Mouse (Mus musculus) liver, embryonic 13.5 days (tissue): Measurements from ENCODE around the gene Olfr695. TPM values are rescaled to one million over a fixed set of nuclear protein-coding genes. Genes with fewer than 3 reads are reported as not detected.
A peak's percentile ranks its signal among the peaks of the same experiment; 100 is the strongest.
"Not testable (repeated sequence)": the region's sequence is repeated elsewhere in the genome, so short reads cannot be mapped to it uniquely, and the experiment has no call there.

Experiments used
- ATAC-seq: fragments of 200-750 bp; cut with Nextera tagmentation; 2 replicates; pipeline ENCODE4 v1.8.0; 2017; ENCODE audit warnings: low read depth, mild to moderate bottlenecking, moderate number of reproducible peaks, moderate library complexity
- DNase-seq: peaks from one replicate; pipeline ENCODE4 v3.0.0; 2022
- H3K27ac ChIP-seq: fragments of 300-500 bp; sonication (generic); 2 replicates; pipeline ENCODE4 v1.5.1; 2015; ENCODE audit warnings: moderate library complexity, mild to moderate bottlenecking, inconsistent platforms
- H3K27me3 ChIP-seq: fragments of 300-500 bp; sonication (generic); 2 replicates; pipeline ENCODE4 v1.6.1; 2015; ENCODE audit warnings: mild to moderate bottlenecking, inconsistent platforms
- H3K36me3 ChIP-seq: fragments of 300-500 bp; sonication (generic); 2 replicates; pipeline ENCODE4 v1.6.1; 2015; ENCODE audit warnings: mild to moderate bottlenecking, inconsistent platforms
- H3K4me1 ChIP-seq: fragments of 300-500 bp; sonication (generic); replicated peaks from 2 replicates; pipeline ENCODE4 v1.6.1; 2015; ENCODE audit warnings: inconsistent platforms
- H3K4me2 ChIP-seq: fragments of 300-500 bp; sonication (generic); 2 replicates; pipeline ENCODE4 v1.6.1; 2015; ENCODE audit warnings: inconsistent platforms, mild to moderate bottlenecking, moderate library complexity
- H3K4me3 ChIP-seq: fragments of 300-500 bp; sonication (generic); replicated peaks from 2 replicates; pipeline ENCODE4 v1.5.1; 2015; ENCODE audit warnings: mild to moderate bottlenecking, inconsistent platforms
- H3K9ac ChIP-seq: fragments of 300-500 bp; sonication (generic); 2 replicates; pipeline ENCODE4 v1.6.1; 2015; ENCODE audit warnings: mild to moderate bottlenecking, inconsistent platforms
- H3K9me3 ChIP-seq: fragments of 300-500 bp; sonication (generic); replicated peaks from 2 replicates; pipeline ENCODE4 v1.6.1; 2016; ENCODE audit warnings: inconsistent platforms
- WGBS: fragments of 180-500 bp; shearing (Covaris S2); methylation state at CpG from one replicate; pipeline ENCODE4 v1.1.7; 2015; ENCODE audit not compliant: insufficient replicate concordance; 5-methylcytosine and 5-hydroxymethylcytosine counted together
- polyA plus RNA-seq: library from polyadenylated mRNA; unstranded; fragments of >200 nt; fragmentation: Nextera tagmentation; extraction: Ambion mirVana; gene quantifications from 2 replicates; pipeline ENCODE4 v1.2.1, GENCODE M21; 2015

Gene Olfr695
- not detected in 2 replicates for polyA plus RNA-seq

DNA sequence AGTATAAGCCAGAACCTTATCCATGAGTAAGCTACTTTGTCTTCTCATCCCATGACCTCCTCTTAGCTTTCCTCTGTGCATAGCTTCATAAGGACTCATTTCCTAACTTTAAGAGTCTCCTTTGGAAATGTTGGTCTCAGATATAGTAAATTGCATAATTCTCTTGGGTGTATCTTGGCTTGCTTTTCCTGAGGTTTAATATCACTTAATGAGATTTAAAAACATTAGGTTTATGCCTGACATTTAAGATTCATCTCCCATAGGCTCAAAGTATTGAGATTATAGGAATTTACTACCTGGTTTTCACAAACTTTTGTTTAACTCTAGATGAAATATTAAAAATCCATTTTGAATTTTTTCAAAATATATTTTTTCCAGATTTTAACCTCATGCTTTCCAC lies at the start of gene Olfr695:
Olfr695 (minus strand) TSS at position 101 of the 400 bp plus-strand sequence.
- Histone ChIP-seq H3K4me1 (no peaks in the 10 kb centered on the region), H3K27me3 (no peaks in the 10 kb centered on the region), H3K9ac (no peak within 1 kb of the TSS), H3K4me3 (no peak within 1 kb of the TSS), H3K4me2 (no peak within 1 kb of the TSS), H3K27ac (no peak within 1 kb of the TSS), H3K36me3 (no peaks in the 10 kb centered on the region), H3K9me3 (no peaks in the 10 kb centered on the region)
- ATAC-seq (no peak), DNase-seq (no peak)

GRCm38 (mm10) chr7:106761008-106761407 lies 44.8 kb upstream of the Olfr695 start:
- not testable (repeated sequence) for H3K4me3 ChIP-seq, H3K9ac ChIP-seq, H3K27ac ChIP-seq, H3K36me3 ChIP-seq, H3K27me3 ChIP-seq, ATAC-seq, H3K4me1 ChIP-seq, H3K4me2 ChIP-seq, DNase-seq, H3K9me3 ChIP-seq
- WGBS: 75% methylated on average over 2 of the region's 2 CpGs

DNA sequence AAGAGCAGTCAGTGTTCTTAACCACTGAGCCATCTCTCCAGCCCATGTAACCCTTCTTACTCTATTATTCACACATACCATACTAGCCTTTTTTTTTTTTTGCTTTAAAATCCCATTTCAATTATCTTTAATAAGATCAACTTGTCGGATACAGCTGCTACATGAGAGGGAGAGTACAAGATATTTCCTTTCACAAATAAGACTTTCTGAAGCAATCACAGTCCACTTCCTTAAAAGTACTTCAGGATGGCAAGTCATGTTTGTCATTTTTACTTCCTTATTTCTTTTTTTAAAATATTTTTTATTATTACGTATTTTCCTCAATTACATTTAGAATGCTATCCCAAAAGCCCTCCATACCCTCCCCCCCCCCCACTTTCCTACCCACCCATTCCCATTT lies 42.6 kb upstream of the Olfr695 start:
- Histone ChIP-seq H3K27ac (no peak overlapping the region), H3K36me3 (no peaks in the 10 kb centered on the region), H3K4me2 (no peak overlapping the region), H3K9me3 (no peaks in the 10 kb centered on the region), H3K9ac (no peak overlapping the region), H3K27me3 (no peaks in the 10 kb centered on the region), H3K4me1 (no peaks in the 10 kb centered on the region), H3K4me3 (no peak overlapping the region)
- no peak for ATAC-seq
- 61% methylated on average over 2 of the region's 2 CpGs for WGBS
- no peak for DNase-seq

DNA sequence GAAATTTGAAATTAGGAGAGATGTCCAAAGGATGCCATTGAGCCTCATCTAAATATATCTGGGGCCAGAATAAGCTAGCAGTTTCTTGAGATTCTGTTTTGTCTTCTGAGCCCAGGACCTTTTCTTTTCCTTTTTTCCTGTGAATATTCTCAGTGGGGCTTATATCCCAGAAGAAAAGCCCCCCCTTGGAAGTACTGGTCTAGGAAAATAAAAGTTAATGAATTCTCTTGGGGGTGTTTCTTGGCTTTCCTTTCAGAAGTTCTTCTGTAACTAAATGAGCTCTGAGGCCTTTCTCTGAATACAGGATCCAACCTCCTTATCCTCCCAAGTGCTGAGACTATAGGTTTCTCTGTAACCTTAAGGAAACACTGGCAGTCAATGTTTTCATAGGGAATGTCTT lies 39.1 kb upstream of the Olfr695 start, which contains the start of gene Olfr698:
Olfr698 (minus strand) TSS at position 101 of the 400 bp plus-strand sequence.
- no peaks in the 10 kb centered on the region for H3K36me3 ChIP-seq
- ATAC-seq (no peak), DNase-seq (no peak)
- H3K27ac ChIP-seq: no peak within 1 kb of the TSS
- H3K4me3 ChIP-seq: no peak within 1 kb of the TSS
- no peaks in the 10 kb centered on the region for H3K9me3 ChIP-seq
- no peaks in the 10 kb centered on the region for H3K4me1 ChIP-seq
- H3K9ac ChIP-seq: no peak within 1 kb of the TSS
- H3K4me2 ChIP-seq: no peak within 1 kb of the TSS
- no peaks in the 10 kb centered on the region for H3K27me3 ChIP-seq

DNA sequence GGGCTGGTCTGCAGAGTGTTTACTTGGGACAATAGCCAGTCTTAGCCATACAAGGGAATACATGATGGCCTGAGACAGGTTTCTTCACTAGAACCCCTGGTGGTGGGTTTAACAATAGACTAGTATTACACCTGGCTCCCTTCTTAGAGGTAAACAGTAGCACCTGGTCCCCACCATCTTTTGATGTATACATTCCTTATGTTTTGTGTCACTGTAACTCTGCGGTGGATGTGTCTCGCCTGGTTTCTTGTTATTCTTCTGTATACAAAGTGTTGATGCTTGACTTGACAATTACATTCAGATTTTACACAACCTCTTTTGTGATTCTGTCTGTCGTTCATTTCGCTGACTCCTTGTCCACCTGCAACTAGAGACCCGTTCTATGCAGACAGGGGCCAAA lies 29.6 kb upstream of the Olfr695 start:
- Histone ChIP-seq H3K4me1 (no peaks in the 10 kb centered on the region), H3K27me3 (no peaks in the 10 kb centered on the region), H3K9me3 (no peaks in the 10 kb centered on the region), H3K9ac (no peak overlapping the region), H3K4me2 (no peak overlapping the region), H3K4me3 (no peak overlapping the region), H3K27ac (no peak overlapping the region), H3K36me3 (no peaks in the 10 kb centered on the region)
- no peak for ATAC-seq
- WGBS: 69% methylated on average over 5 of the region's 5 CpGs
- no peak for DNase-seq

GRCm38 (mm10) chr7:106742343-106742742 lies 26.1 kb upstream of the Olfr695 start, which contains the start of gene Olfr697:
Olfr697 (minus strand) TSS chr7:106742443.
- no peaks in the 10 kb centered on the region for H3K4me1 ChIP-seq
- no peaks in the 10 kb centered on the region for H3K9me3 ChIP-seq
- H3K9ac ChIP-seq: no peak within 1 kb of the TSS
- H3K4me3 ChIP-seq: no peak within 1 kb of the TSS
- H3K27me3 ChIP-seq: no peaks in the 10 kb centered on the region
- no peak for DNase-seq
- no peak within 1 kb of the TSS for H3K27ac ChIP-seq
- WGBS: 57% methylated on average over 1 of the region's 1 CpGs
- no peaks in the 10 kb centered on the region for H3K36me3 ChIP-seq
- H3K4me2 ChIP-seq: no peak within 1 kb of the TSS
- no peak for ATAC-seq

DNA sequence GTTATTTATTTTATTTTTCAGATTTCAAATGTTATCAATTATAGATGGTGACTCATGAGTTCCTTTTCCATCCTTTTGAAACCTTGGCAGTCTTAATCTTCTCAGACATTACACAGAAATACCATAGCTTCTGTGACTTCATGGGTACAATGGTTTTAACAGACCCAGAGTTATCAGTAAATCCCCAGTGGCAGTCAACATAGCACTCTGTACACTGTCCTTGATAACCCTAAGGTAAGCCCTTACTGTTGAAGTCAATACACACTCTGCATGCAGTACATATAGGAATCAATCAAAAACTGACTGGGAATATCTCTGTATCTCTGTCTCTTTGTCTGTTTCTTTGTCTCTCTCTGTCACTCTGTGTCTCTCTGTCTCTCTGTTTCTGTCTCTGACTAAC lies 20.8 kb upstream of the Olfr695 start:
- no peak overlapping the region for H3K4me3 ChIP-seq

DNA sequence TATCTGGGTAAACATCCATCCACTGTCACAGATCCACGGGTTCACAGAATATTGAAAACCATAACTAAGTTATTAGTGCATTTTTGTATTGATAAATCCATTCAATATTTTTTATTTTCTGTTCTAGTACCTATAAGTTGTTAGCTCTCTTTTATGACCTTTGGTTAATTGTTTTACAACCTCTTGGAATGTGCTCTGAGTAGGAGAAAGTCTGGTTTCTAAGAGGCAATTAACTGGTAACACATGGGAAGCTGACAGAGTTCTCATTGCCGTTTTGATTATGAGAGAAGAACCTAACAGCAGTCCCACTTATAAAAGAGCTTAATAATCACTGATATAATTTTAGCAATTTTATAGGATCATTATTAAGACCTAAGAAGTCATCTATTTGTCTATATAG lies 17.5 kb upstream of the Olfr695 start:
- Histone ChIP-seq H3K27me3 (no peaks in the 10 kb centered on the region), H3K4me3 (no peak overlapping the region), H3K4me2 (no peak overlapping the region), H3K27ac (no peak overlapping the region), H3K9me3 (no peaks in the 10 kb centered on the region), H3K36me3 (no peaks in the 10 kb centered on the region), H3K9ac (no peak overlapping the region), H3K4me1 (no peaks in the 10 kb centered on the region)
- 52% methylated on average over 2 of the region's 2 CpGs for WGBS
- DNase-seq (no peak), ATAC-seq (no peak)

More for the DNA sequence above, 20.8 kb upstream of the Olfr695 start:
- no peaks in the 10 kb centered on the region for H3K4me1 ChIP-seq
- no peaks in the 10 kb centered on the region for H3K36me3 ChIP-seq
- no peak overlapping the region for H3K4me2 ChIP-seq
- no peaks in the 10 kb centered on the region for H3K9me3 ChIP-seq
- H3K27ac ChIP-seq: no peak overlapping the region
- H3K9ac ChIP-seq: no peak overlapping the region
- peak; percentile 55; the same call in 1 of the 2 replicates for ATAC-seq
- H3K27me3 ChIP-seq: no peaks in the 10 kb centered on the region
- no peak for DNase-seq

DNA sequence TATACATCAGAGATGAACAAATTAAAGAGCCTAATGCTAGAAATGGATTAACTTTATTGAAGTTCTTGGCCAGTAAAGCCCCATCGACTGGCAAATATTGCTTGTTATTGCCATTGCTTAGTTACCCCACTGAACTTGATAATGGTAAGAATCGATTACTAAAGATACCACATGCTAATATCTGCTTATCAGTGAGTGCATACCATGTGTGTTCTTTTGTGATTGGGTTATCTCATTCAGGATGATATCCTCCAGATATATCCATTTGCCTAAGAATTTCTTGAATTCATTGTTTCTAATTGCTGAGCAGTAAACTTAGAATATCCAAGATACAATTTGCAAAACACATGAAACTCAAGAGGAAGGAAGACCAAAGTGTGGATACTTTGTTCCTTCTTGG lies 9.5 kb upstream of the Olfr695 start:
- H3K27me3 ChIP-seq, H3K27ac ChIP-seq, DNase-seq, H3K4me1 ChIP-seq, H3K4me2 ChIP-seq, H3K9me3 ChIP-seq, ATAC-seq, H3K4me3 ChIP-seq, H3K36me3 ChIP-seq, H3K9ac ChIP-seq: not testable (repeated sequence)
- 51% methylated on average over 2 of the region's 2 CpGs for WGBS

- ATAC-seq: no peak
- no peaks in the 10 kb centered on the region for H3K27me3 ChIP-seq
- no peak overlapping the region for H3K4me2 ChIP-seq
- no peak overlapping the region for H3K27ac ChIP-seq
- no peaks in the 10 kb centered on the region for H3K4me1 ChIP-seq
- DNase-seq: no peak
- H3K4me3 ChIP-seq: no peak overlapping the region
- no peaks in the 10 kb centered on the region for H3K9me3 ChIP-seq
- H3K9ac ChIP-seq: no peak overlapping the region
- 56% methylated on average over 6 of the region's 6 CpGs for WGBS
- no peaks in the 10 kb centered on the region for H3K36me3 ChIP-seq
These were observed 4.7 kb downstream of the Olfr695 start for GRCm38 (mm10) chr7:106711463-106711862.

DNA sequence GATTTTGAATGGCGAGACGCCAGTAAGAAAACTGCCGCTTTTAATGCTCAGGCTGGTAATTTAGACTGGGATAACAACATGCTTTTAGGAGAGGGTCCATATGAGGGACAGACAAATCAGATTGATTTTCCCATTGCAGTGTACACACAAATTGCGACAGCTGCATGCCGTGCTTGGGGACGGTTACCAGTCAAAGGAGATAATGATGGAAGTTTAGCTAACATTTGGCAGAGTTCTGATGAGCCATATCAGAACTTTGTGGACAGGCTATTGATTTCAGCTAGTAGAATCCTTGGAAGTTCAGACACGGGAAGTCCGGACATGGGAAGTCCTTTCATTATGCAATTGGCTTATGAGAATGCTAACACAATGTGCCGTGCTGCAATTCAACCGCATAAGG lies 8.5 kb downstream of the Olfr695 start:
- not testable (repeated sequence) for H3K36me3 ChIP-seq, H3K27ac ChIP-seq, H3K4me2 ChIP-seq, ATAC-seq, H3K27me3 ChIP-seq, H3K4me3 ChIP-seq, H3K9me3 ChIP-seq, H3K9ac ChIP-seq, DNase-seq, H3K4me1 ChIP-seq
- 71% methylated on average over 10 of the region's 10 CpGs for WGBS

DNA sequence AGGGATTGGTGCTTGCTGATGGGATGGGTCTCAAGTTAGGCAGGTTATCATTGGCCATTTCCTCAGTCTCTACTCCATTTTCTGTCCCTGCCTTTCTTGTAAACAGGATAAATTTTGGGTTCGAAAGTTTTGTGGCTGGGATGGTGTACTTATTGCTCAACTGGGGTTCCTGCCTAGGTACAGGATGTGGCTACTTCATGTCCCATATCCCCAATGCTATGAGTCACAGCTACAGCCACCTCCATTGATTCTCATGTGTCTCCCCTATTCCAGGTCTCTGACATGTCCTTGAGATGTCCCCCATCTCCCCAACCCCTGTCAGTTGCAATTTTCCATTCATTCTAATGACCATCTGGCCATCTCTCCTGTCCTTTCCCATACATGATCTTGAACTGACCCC lies 19.3 kb downstream of the Olfr695 start:
- no peak overlapping the region for H3K9ac ChIP-seq
- no peak overlapping the region for H3K4me3 ChIP-seq
- DNase-seq (no peak), ATAC-seq (no peak)
- no peaks in the 10 kb centered on the region for H3K4me1 ChIP-seq
- no peak overlapping the region for H3K4me2 ChIP-seq
- H3K27ac ChIP-seq: no peak overlapping the region
- H3K9me3 ChIP-seq: no peaks in the 10 kb centered on the region
- 47% methylated on average over 1 of the region's 1 CpGs for WGBS
- no peaks in the 10 kb centered on the region for H3K27me3 ChIP-seq
- no peaks in the 10 kb centered on the region for H3K36me3 ChIP-seq
